10 mouse cellular contexts compared by ENCODE assay signal in genomic region chr7:130654562-130654961, GRCm38 (mm10).
DNase-seq lines count a peak whose midpoint lies in the region; ATAC-seq and TF ChIP-seq lines count a peak whose summit lies in the region.
"Had no signal": no experiment of that assay in that cellular context is flagged by ENCODE, and none has a peak within 500 bp of the region (broad histone marks: within the 10 kb centered on the region; RNA-seq: fewer than 3 reads in every experiment).

No protein-coding gene starts in this region.

- H3K27ac ChIP-seq in limb, embryonic 12.5 days = peak overlapping the region; percentile 23; the same call in 1 of the 2 replicates
- H3K27ac ChIP-seq in limb, embryonic 10.5 days = no peak overlapping the region
- H3K27ac ChIP-seq in heart, embryonic 15.5 days = peak overlapping the region; percentile 84
- H3K27ac ChIP-seq in kidney, postnatal 0 days = peak overlapping the region; percentile 47; the same call in 1 of the 2 replicates
- H3K27ac ChIP-seq in stomach, embryonic 15.5 days = 0 out of 2 replicates have a peak overlapping the region, but pooled peaks have one; percentile 5
- H3K27ac ChIP-seq: macrophage had no signal

- TF ChIP-seq CTCF in kidney, postnatal 0 days (IDR thresholded peaks at IDR 0.05; ENCODE audit: low read depth) = no peak

- no peak for DNase-seq in limb, embryonic 10.5 days (ENCODE audit: low spot score)
- DNase-seq in kidney, postnatal 0 days (ENCODE audit: low spot score) = peak; percentile 61
- DNase-seq in left cerebral cortex, postnatal 25 days (ENCODE audit: low spot score in 2 of 2) = no peak
- DNase-seq in layer of hippocampus, adult 18-20 months (ENCODE audit: low spot score in 2 of 2) = no peak
- no peak for DNase-seq in thymus, adult 18-20 months
- DNase-seq: adrenal gland, postnatal 10 days had no signal

- intact Hi-C loops in left cerebral cortex, postnatal 25 days (cut with DNase I) = no loop called here

- no peak overlapping the region for H3K4me3 ChIP-seq in limb, embryonic 12.5 days (replicated peaks)
- no peak overlapping the region for H3K4me3 ChIP-seq in limb, embryonic 10.5 days
- H3K4me3 ChIP-seq in heart, embryonic 15.5 days = no peak overlapping the region
- H3K4me3 ChIP-seq in kidney, postnatal 0 days (replicated peaks; ENCODE audit: low read depth, low read length) = no peak overlapping the region
- no peak overlapping the region for H3K4me3 ChIP-seq in stomach, embryonic 15.5 days (replicated peaks)

- H3K27me3 ChIP-seq in limb, embryonic 12.5 days = no peaks in the 10 kb centered on the region
- H3K27me3 ChIP-seq in limb, embryonic 10.5 days (ENCODE audit: low read depth, poor library complexity, severe bottlenecking) = no peaks in the 10 kb centered on the region
- no peaks in the 10 kb centered on the region for H3K27me3 ChIP-seq in heart, embryonic 15.5 days
- no peaks in the 10 kb centered on the region for H3K27me3 ChIP-seq in kidney, postnatal 0 days (ENCODE audit: insufficient read depth, low read length)
- no peaks in the 10 kb centered on the region for H3K27me3 ChIP-seq in stomach, embryonic 15.5 days (replicated peaks)

- WGBS in limb, embryonic 12.5 days = 59% methylated on average over 2 of the region's 2 CpGs
- 85% methylated on average over 2 of the region's 2 CpGs for WGBS in limb, embryonic 10.5 days
- WGBS in heart, embryonic 15.5 days = 18% methylated on average over 2 of the region's 2 CpGs
- whole genome bisulfite sequencing in kidney, postnatal 0 days = 18% methylated on average over 2 of the region's 2 CpGs
- whole genome bisulfite sequencing in stomach, embryonic 15.5 days = 36% methylated on average over 2 of the region's 2 CpGs

- H3K9ac ChIP-seq in limb, embryonic 12.5 days (replicated peaks) = no peak overlapping the region
- H3K9ac ChIP-seq in heart, embryonic 15.5 days = no peak overlapping the region
- no peak overlapping the region for H3K9ac ChIP-seq in kidney, postnatal 0 days (ENCODE audit: low read depth, low read length)
- no peak overlapping the region for H3K9ac ChIP-seq in stomach, embryonic 15.5 days

- H3K9me3 ChIP-seq in limb, embryonic 12.5 days = no peaks in the 10 kb centered on the region
- H3K9me3 ChIP-seq in limb, embryonic 10.5 days (replicated peaks) = no peaks in the 10 kb centered on the region
- H3K9me3 ChIP-seq in heart, embryonic 15.5 days (replicated peaks) = no peaks in the 10 kb centered on the region
- no peaks in the 10 kb centered on the region for H3K9me3 ChIP-seq in kidney, postnatal 0 days (replicated peaks; ENCODE audit: low read length)
- no peaks in the 10 kb centered on the region for H3K9me3 ChIP-seq in stomach, embryonic 15.5 days

- ATAC-seq in limb, embryonic 12.5 days (ENCODE audit: insufficient number of reproducible peaks, insufficient read depth, low FRiP score, low TSS enrichment, low read depth) = no peak
- ATAC-seq in heart, embryonic 15.5 days (replicated peaks; ENCODE audit: insufficient number of reproducible peaks, insufficient read depth, low FRiP score, low read depth) = peak; percentile 61
- ATAC-seq in kidney, postnatal 0 days (replicated peaks; ENCODE audit: low FRiP score, low read depth) = no peak
- ATAC-seq in stomach, embryonic 15.5 days (ENCODE audit: insufficient read depth, low FRiP score, low read depth) = no peak

- no peaks in the 10 kb centered on the region for H3K36me3 ChIP-seq in limb, embryonic 12.5 days
- peaks cover under 1% of the 10 kb centered on the region; the same call in 1 of the 2 replicates for H3K36me3 ChIP-seq in limb, embryonic 10.5 days
- 0 out of 2 replicates have a peak, but pooled peaks cover 4% of the 10 kb centered on the region for H3K36me3 ChIP-seq in heart, embryonic 15.5 days
- no peaks in the 10 kb centered on the region for H3K36me3 ChIP-seq in kidney, postnatal 0 days (ENCODE audit: insufficient read depth, low read length)
- H3K36me3 ChIP-seq in stomach, embryonic 15.5 days = no peaks in the 10 kb centered on the region

- H3K4me1 ChIP-seq in limb, embryonic 12.5 days (replicated peaks) = peaks cover 31% of the 10 kb centered on the region
- H3K4me1 ChIP-seq in limb, embryonic 10.5 days = peaks cover 27% of the 10 kb centered on the region
- H3K4me1 ChIP-seq in heart, embryonic 15.5 days (replicated peaks) = peaks cover 88% of the 10 kb centered on the region
- peaks cover 26% of the 10 kb centered on the region for H3K4me1 ChIP-seq in kidney, postnatal 0 days (replicated peaks; ENCODE audit: insufficient read depth, low read length)
- H3K4me1 ChIP-seq in stomach, embryonic 15.5 days = peaks cover 11% of the 10 kb centered on the region; the same call in 1 of the 2 replicates

- no peak overlapping the region for H3K4me2 ChIP-seq in limb, embryonic 12.5 days
- H3K4me2 ChIP-seq in heart, embryonic 15.5 days = no peak overlapping the region
- H3K4me2 ChIP-seq in kidney, postnatal 0 days (ENCODE audit: low read length) = no peak overlapping the region
- no peak overlapping the region for H3K4me2 ChIP-seq in stomach, embryonic 15.5 days
